Mouse (Mus musculus) bone marrow macrophage, adult 2 months (primary cell): ENCODE results near the gene Chid1. TPM values are rescaled to one million over a fixed set of nuclear protein-coding genes. Genes with fewer than 3 reads are reported as not detected.

Experiments
- H3K27ac ChIP-seq: 2 replicates; pipeline ENCODE4 v1.5.1; 2012; ENCODE audit warnings: low read depth, low read length; ENCODE audit not compliant: insufficient read depth
- H3K4me1 ChIP-seq: 2 replicates; pipeline ENCODE4 v1.6.1; 2012; ENCODE audit warnings: low read length; ENCODE audit not compliant: control insufficient read depth, insufficient read depth
- H3K4me3 ChIP-seq: 2 replicates; pipeline ENCODE4 v1.5.1; 2012; ENCODE audit warnings: mild to moderate bottlenecking, low read length, moderate library complexity; ENCODE audit not compliant: insufficient read depth
- CTCF ChIP-seq: IDR thresholded peaks from 2 replicates; pipeline ENCODE4 v1.5.1; 2012; ENCODE audit warnings: low read depth, mild to moderate bottlenecking, low read length, moderate library complexity
- POLR2A ChIP-seq: IDR thresholded peaks from 2 replicates; pipeline ENCODE4 v1.6.1; 2012; ENCODE audit warnings: mild to moderate bottlenecking, low read depth, low read length, borderline replicate concordance
- polyA plus RNA-seq: library from polyadenylated mRNA; stranded (reverse); fragments of >200 nt; gene quantifications from 2 replicates; pipeline ENCODE4 v1.2.4, GENCODE M21; 2012; ENCODE audit not compliant: missing spikeins, insufficient read depth, insufficient read length

The Chid1 gene
- polyA plus RNA-seq, 1 experiment: 16.3 TPM

- peaks cover 69% of the 10 kb centered on the region for H3K4me1 ChIP-seq
- TF ChIP-seq POLR2A (no peak), CTCF (no peak)
- H3K27ac ChIP-seq: no peak overlapping the region
- H3K4me3 ChIP-seq: no peak overlapping the region
These were observed 75.0 kb downstream of the Chid1 start for GRCm38 (mm10) chr7:141464603-141465201.

DNA sequence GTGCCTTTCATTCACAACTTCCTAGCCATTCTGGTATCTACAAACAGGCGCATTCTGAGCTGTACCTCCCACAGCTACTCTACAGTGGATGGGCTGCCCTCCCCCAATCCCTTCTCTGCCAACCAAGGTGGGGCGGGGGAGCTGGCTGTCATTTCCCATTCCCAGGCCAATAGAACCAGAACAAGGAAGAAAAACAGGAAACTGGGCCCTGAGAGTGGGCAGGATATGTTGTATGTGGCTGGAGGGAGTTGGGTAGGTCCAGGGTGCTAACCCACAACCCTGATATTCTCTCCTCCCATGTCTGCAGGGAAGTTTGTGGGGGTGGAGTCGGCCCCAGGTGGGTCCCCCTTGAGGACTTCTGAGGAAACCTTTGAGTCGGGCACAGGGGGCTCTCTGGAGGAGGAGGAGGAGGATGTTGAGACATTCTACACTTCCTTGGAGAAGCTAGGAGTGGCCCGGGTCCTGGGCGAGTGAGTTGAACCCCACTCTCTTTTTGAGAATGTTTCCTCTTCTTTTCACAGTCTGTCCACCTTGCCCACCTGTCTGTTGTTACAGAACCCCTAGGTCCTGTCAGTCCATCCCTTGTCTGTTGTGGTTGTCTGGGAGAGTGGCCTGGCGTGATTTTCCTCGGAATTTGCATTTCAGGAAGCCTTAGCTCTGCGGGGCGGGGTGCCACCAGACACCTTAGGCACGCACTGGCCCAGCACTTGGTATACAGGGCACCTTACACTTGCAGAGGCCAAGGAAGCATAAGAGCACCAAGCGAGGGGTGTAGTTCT, 75.6 kb downstream of the Chid1 start:
- H3K27ac ChIP-seq: no peak overlapping the region
- no peak overlapping the region for H3K4me3 ChIP-seq
- H3K4me1 ChIP-seq: peaks cover 68% of the 10 kb centered on the region
- TF ChIP-seq POLR2A (no peak), CTCF (no peak)

GRCm38 (mm10) chr7:141462333-141462821, 77.3 kb downstream of the Chid1 start:
- Histone ChIP-seq H3K27ac (no peak overlapping the region), H3K4me1 (peaks cover 66% of the 10 kb centered on the region), H3K4me3 (peak overlapping the region; percentile 34)
- TF ChIP-seq POLR2A (no peak), CTCF (no peak)

DNA sequence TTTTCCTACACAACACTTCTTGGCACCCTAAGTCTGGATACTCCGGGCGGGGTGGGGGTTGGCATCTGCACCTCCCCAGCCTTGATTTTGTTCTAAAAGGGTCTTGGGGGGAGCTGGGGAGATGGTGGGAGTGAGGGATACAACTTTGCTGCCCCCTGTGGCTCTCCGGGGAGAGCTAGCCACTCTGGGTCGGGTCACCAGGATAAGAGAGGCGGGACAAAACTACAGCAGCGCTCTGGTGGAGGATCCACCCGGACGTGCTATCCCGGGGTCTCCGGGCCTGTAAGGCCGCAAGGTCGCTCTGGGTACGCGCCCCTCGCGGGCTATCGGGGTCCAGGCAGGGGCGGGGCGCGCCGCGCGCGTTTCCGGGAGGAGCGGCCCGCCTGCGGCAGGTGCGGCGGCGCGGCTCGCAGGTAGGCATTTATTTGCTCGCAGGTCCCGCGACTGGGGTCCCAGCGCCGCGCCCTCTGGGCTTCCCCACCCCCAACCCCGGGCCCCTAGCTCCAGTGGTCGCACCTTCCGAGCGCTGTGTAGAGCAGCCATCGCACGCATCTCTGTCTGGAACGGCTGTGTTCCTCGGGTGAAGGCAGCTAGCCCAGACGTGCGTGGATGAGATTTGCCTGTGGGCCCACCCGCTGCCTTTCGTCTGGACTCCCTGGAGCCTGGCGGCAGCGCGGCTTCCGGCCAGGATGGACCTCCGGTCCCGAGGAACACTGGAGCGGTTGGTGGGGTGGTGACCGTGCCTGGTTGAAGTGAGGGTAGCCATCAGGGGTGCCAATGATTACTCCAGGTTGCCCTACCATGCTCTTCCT, 77.9 kb downstream of the Chid1 start:
- Histone ChIP-seq H3K4me1 (peaks cover 69% of the 10 kb centered on the region), H3K4me3 (peak overlapping the region; percentile 56), H3K27ac (no peak overlapping the region)
- no peak for TF ChIP-seq POLR2A
- TF ChIP-seq CTCF: peak; percentile 14; the same call in 1 of the 2 replicates

GRCm38 (mm10) chr7:141460391-141461113, 79.1 kb downstream of the Chid1 start, which contains the start of gene Cracr2b:
Cracr2b (plus strand) TSS chr7:141461094.
- H3K4me3 ChIP-seq: peak within 1 kb of the TSS; percentile 56
- TF ChIP-seq POLR2A (no peak), CTCF (no peak)
- H3K4me1 ChIP-seq: peaks cover 64% of the 10 kb centered on the region
- peak within 1 kb of the TSS; percentile 79 for H3K27ac ChIP-seq

DNA sequence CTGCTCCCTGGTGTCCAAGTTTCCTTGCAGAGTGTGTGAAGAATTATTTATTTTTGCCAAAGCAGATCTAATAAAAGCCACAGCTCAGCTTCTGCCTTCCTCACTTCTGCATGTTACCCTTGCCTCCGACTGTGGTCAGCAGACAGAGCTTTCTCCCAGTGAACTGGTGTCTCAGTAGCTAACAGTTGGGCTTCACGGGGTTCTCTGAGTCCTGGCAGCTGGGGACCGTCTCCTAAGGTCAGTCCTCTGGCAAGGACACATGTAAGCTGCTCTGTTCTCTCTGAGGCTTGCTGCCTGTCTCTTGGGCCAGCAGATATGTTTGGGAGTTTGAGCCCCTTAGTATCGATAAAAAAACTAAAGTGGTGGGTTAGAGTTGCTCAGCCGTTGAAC, 79.7 kb downstream of the Chid1 start:
- peak overlapping the region; percentile 79 for H3K27ac ChIP-seq
- H3K4me3 ChIP-seq: no peak overlapping the region
- peaks cover 60% of the 10 kb centered on the region for H3K4me1 ChIP-seq
- TF ChIP-seq POLR2A (no peak), CTCF (no peak)

DNA sequence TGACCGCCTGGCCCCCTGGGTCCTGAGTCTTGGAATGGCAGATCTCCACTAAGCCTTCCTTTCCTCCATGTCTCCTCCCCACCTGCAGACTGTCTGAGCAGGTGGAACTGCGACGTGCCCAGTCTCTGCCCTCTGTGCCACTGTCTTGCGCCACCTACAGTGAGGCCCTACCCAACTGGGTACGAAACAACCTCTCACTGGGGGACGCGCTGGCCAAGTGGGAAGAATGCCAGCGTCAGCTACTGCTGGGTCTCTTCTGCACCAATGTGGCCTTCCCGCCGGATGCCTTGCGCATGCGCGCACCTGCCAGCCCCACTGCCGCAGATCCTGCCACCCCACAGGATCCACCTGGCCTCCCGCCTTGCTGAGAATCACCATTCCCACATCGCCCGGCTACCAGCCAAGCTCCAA, 80.4 kb downstream of the Chid1 start:
- Histone ChIP-seq H3K4me1 (peaks cover 57% of the 10 kb centered on the region), H3K27ac (no peak overlapping the region), H3K4me3 (no peak overlapping the region)
- no peak for TF ChIP-seq POLR2A
- TF ChIP-seq CTCF: no peak

DNA sequence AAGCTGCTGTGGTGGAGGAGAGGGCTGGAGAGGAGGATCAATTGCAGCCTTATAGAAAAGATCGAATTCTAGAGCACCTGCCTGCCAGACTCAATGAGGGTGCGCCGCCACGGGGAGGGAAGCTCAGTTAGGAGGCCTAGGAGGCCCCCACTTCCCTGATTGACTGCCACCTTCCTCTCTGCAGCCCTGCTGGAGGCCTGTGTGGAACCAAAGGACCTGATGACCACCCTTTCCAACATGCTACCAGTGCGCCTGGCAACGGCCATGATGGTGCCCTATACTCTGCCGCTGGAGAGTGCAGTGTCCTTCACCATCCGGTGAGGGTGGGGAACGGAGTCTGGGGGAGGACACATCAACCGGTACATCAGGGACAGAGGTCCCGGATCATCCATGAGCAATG, 81.0 kb downstream of the Chid1 start:
- peaks cover 51% of the 10 kb centered on the region for H3K4me1 ChIP-seq
- TF ChIP-seq POLR2A (no peak), CTCF (no peak)
- no peak overlapping the region for H3K27ac ChIP-seq
- no peak overlapping the region for H3K4me3 ChIP-seq
